Mouse (Mus musculus) embryonic facial prominence, embryonic 14.5 days (tissue): Measurements from ENCODE around the gene Gm960. TPM values are rescaled to one million over a fixed set of nuclear protein-coding genes. Genes with fewer than 3 reads are reported as not detected.

Experiments used
- ATAC-seq: fragments of 200-750 bp; cut with Nextera tagmentation; 2 replicates; pipeline ENCODE4 v1.8.0; 2017; ENCODE audit warnings: low read depth, moderate number of reproducible peaks, moderate TSS enrichment
- DNase-seq: peaks from one replicate; pipeline ENCODE4 v3.0.0-alpha.2; 2015; ENCODE audit warnings: low spot score
- H3K27ac ChIP-seq: fragments of 300-500 bp; sonication (generic); replicated peaks from 2 replicates; pipeline ENCODE4 v1.5.1; 2014; ENCODE audit warnings: low read depth, mild to moderate bottlenecking, low read length, moderate library complexity
- H3K27me3 ChIP-seq: fragments of 300-500 bp; sonication (generic); replicated peaks from 2 replicates; pipeline ENCODE4 v1.6.1; 2014; ENCODE audit warnings: low read length; ENCODE audit not compliant: control insufficient read depth, insufficient read depth
- H3K36me3 ChIP-seq: fragments of 300-500 bp; sonication (generic); 2 replicates; pipeline ENCODE4 v1.6.1; 2014; ENCODE audit warnings: low read length, mixed read lengths; ENCODE audit not compliant: control insufficient read depth, insufficient read depth
- H3K4me1 ChIP-seq: fragments of 300-500 bp; sonication (generic); 2 replicates; pipeline ENCODE4 v1.6.1; 2014; ENCODE audit warnings: antibody characterized with exemption, low read length; ENCODE audit not compliant: control insufficient read depth, insufficient read depth
- H3K4me2 ChIP-seq: fragments of 300-500 bp; sonication (generic); 2 replicates; pipeline ENCODE4 v1.6.1; 2014; ENCODE audit warnings: low read depth, mild to moderate bottlenecking, low read length, moderate library complexity, mixed read lengths
- H3K4me3 ChIP-seq: fragments of 300-500 bp; sonication (generic); 2 replicates; pipeline ENCODE4 v1.5.1; 2014; ENCODE audit warnings: low read depth, mild to moderate bottlenecking, low read length
- H3K9ac ChIP-seq: fragments of 300-500 bp; sonication (generic); 2 replicates; pipeline ENCODE4 v1.6.1; 2014; ENCODE audit warnings: low read depth, mild to moderate bottlenecking, low read length, moderate library complexity, mixed read lengths
- H3K9me3 ChIP-seq: fragments of 300-500 bp; sonication (generic); 2 replicates; pipeline ENCODE4 v1.6.1; 2016; ENCODE audit warnings: low read length; ENCODE audit not compliant: control insufficient read depth
- WGBS: fragments of 180-500 bp; shearing (Covaris S2); extraction: QIAGEN DNeasy Blood & Tissue Kit; methylation state at CpG from one replicate; pipeline ENCODE4 v1.1.7; 2014; 5-methylcytosine and 5-hydroxymethylcytosine counted together
- polyA plus RNA-seq: library from polyadenylated mRNA; unstranded; fragments of >200 nt; fragmentation: Nextera tagmentation; extraction: Ambion mirVana; gene quantifications from 2 replicates; pipeline ENCODE4 v1.2.1, GENCODE M21; 2014

The Gm960 gene
- polyA plus RNA-seq, 1 experiment from 2014 or later, result 3.9 TPM

- Histone ChIP-seq H3K27ac (no peak overlapping the region), H3K9me3 (no peaks in the 10 kb centered on the region), H3K4me2 (no peak overlapping the region), H3K9ac (no peak overlapping the region), H3K27me3 (no peaks in the 10 kb centered on the region), H3K4me1 (no peaks in the 10 kb centered on the region), H3K36me3 (peaks cover 10% of the 10 kb centered on the region; the same call in 1 of the 2 replicates), H3K4me3 (no peak overlapping the region)
- no peak for DNase-seq
- 90% methylated on average over 5 of the region's 5 CpGs for WGBS
- ATAC-seq, result no peak
Measured at GRCm38 (mm10) chr19:4739762-4740161, 41.3 kb upstream of the Gm960 start.

GRCm38 (mm10) chr19:4739053-4739452 is 40.6 kb upstream of the Gm960 start:
- DNase-seq (no peak), ATAC-seq (no peak)
- H3K4me1 ChIP-seq, result no peaks in the 10 kb centered on the region
- WGBS, result 91% methylated on average over 11 of the region's 11 CpGs
- no peak overlapping the region for H3K27ac ChIP-seq
- H3K4me3 ChIP-seq, result no peak overlapping the region
- no peaks in the 10 kb centered on the region for H3K9me3 ChIP-seq
- H3K36me3 ChIP-seq, result peaks cover 10% of the 10 kb centered on the region; the same call in 1 of the 2 replicates
- no peaks in the 10 kb centered on the region for H3K27me3 ChIP-seq
- H3K4me2 ChIP-seq, result no peak overlapping the region
- H3K9ac ChIP-seq, result no peak overlapping the region

- Histone ChIP-seq H3K9ac (no peak overlapping the region), H3K9me3 (no peaks in the 10 kb centered on the region), H3K4me2 (no peak overlapping the region), H3K27ac (no peak overlapping the region), H3K36me3 (peaks cover 10% of the 10 kb centered on the region; the same call in 1 of the 2 replicates), H3K4me3 (no peak overlapping the region), H3K4me1 (no peaks in the 10 kb centered on the region), H3K27me3 (no peaks in the 10 kb centered on the region)
- ATAC-seq (no peak), DNase-seq (no peak)
- WGBS, result 86% methylated on average over 11 of the region's 13 CpGs
Measured at GRCm38 (mm10) chr19:4737866-4738265, 39.4 kb upstream of the Gm960 start.

- H3K9ac ChIP-seq, result no peak overlapping the region
- peaks cover 4% of the 10 kb centered on the region; the same call in 1 of the 2 replicates for H3K36me3 ChIP-seq
- H3K4me3 ChIP-seq, result no peak overlapping the region
- DNase-seq (no peak), ATAC-seq (no peak)
- H3K9me3 ChIP-seq, result no peaks in the 10 kb centered on the region
- no peaks in the 10 kb centered on the region for H3K27me3 ChIP-seq
- WGBS, result 70% methylated on average over 3 of the region's 3 CpGs
- H3K4me1 ChIP-seq, result no peaks in the 10 kb centered on the region
- H3K4me2 ChIP-seq, result no peak overlapping the region
- H3K27ac ChIP-seq, result no peak overlapping the region
Measured at GRCm38 (mm10) chr19:4733052-4733451, 34.6 kb upstream of the Gm960 start.

GRCm38 (mm10) chr19:4729186-4729585 is 30.7 kb upstream of the Gm960 start:
- no peak for ATAC-seq

GRCm38 (mm10) chr19:4720671-4721244 is 22.3 kb upstream of the Gm960 start:
- Histone ChIP-seq H3K4me1 (no peaks in the 10 kb centered on the region), H3K27me3 (no peaks in the 10 kb centered on the region), H3K27ac (no peak overlapping the region), H3K9ac (no peak overlapping the region), H3K36me3 (no peaks in the 10 kb centered on the region), H3K4me2 (peak overlapping the region; percentile 30), H3K9me3 (no peaks in the 10 kb centered on the region), H3K4me3 (peak overlapping the region; percentile 19)
- peak; percentile 72 for DNase-seq
- 17% methylated on average over 9 of the region's 11 CpGs for WGBS
- ATAC-seq, result peak; percentile 51; the same call in 1 of the 2 replicates

More at GRCm38 (mm10) chr19:4729186-4729585, 30.7 kb upstream of the Gm960 start:
- Histone ChIP-seq H3K36me3 (no peaks in the 10 kb centered on the region), H3K9me3 (no peaks in the 10 kb centered on the region), H3K4me2 (no peak overlapping the region), H3K27me3 (no peaks in the 10 kb centered on the region), H3K27ac (no peak overlapping the region), H3K4me1 (no peaks in the 10 kb centered on the region), H3K9ac (no peak overlapping the region), H3K4me3 (no peak overlapping the region)
- 75% methylated on average over 9 of the region's 9 CpGs for WGBS
- no peak for DNase-seq

GRCm38 (mm10) chr19:4720112-4720511 is 21.6 kb upstream of the Gm960 start:
- Histone ChIP-seq H3K9me3 (no peaks in the 10 kb centered on the region), H3K4me2 (peak overlapping the region; percentile 30; the same call in 1 of the 2 replicates), H3K36me3 (no peaks in the 10 kb centered on the region), H3K9ac (no peak overlapping the region), H3K27me3 (no peaks in the 10 kb centered on the region), H3K27ac (no peak overlapping the region), H3K4me1 (no peaks in the 10 kb centered on the region), H3K4me3 (no peak overlapping the region)
- no peak for DNase-seq
- no peak for ATAC-seq
- WGBS, result 79% methylated on average over 15 of the region's 15 CpGs

- Histone ChIP-seq H3K27ac (no peak overlapping the region), H3K9ac (no peak overlapping the region), H3K36me3 (no peaks in the 10 kb centered on the region), H3K4me1 (no peaks in the 10 kb centered on the region), H3K27me3 (peaks cover 7% of the 10 kb centered on the region), H3K4me3 (no peak overlapping the region), H3K4me2 (no peak overlapping the region; the same call in 1 of the 2 replicates), H3K9me3 (no peaks in the 10 kb centered on the region)
- WGBS, result 9% methylated on average over 5 of the region's 5 CpGs
- DNase-seq (peak; percentile 65), ATAC-seq (peak; percentile 87)
Measured at GRCm38 (mm10) chr19:4719351-4719764, 20.9 kb upstream of the Gm960 start.

- H3K9me3 ChIP-seq, result no peaks in the 10 kb centered on the region
- 37% methylated on average over 10 of the region's 12 CpGs for WGBS
- peaks cover 13% of the 10 kb centered on the region for H3K27me3 ChIP-seq
- H3K27ac ChIP-seq, result no peak overlapping the region
- no peak overlapping the region for H3K9ac ChIP-seq
- DNase-seq, result no peak
- H3K36me3 ChIP-seq, result no peaks in the 10 kb centered on the region
- no peaks in the 10 kb centered on the region for H3K4me1 ChIP-seq
- ATAC-seq, result no peak
- H3K4me2 ChIP-seq, result no peak overlapping the region
- no peak overlapping the region for H3K4me3 ChIP-seq
Measured at GRCm38 (mm10) chr19:4718716-4719115, 20.2 kb upstream of the Gm960 start.
